In genomic region chr7:19429726-19430125, GRCm38 (mm10) we compare ENCODE assay signal across 15 mouse cellular contexts. TPM values are rescaled to one million over a fixed set of nuclear protein-coding genes. Genes with fewer than 3 reads are reported as not detected.
A peak's percentile ranks its signal among the peaks of the same experiment; 100 is the strongest.
DNase-seq lines count a peak whose midpoint lies in the region; ATAC-seq and TF ChIP-seq lines count a peak whose summit lies in the region.
"Had no signal": no experiment of that assay in that cellular context is flagged by ENCODE, and none has a peak within 500 bp of the region (broad histone marks: within the 10 kb centered on the region; RNA-seq: fewer than 3 reads in every experiment).

No protein-coding gene starts in this region.

- dilution Hi-C loops in CH12.LX (cut with MboI; ENCODE audit: extremely low pct_ligation_motif_present, extremely low pct_unique_long_range_greater_than_20kb, low sequenced_read_pairs), result no loop called here

- no peak for TF ChIP-seq POLR2A in CH12.LX (IDR thresholded peaks at IDR 0.05; ENCODE audit: low read depth, low read length)

- no peak for ATAC-seq in forebrain, embryonic 14.5 days
- ATAC-seq in forebrain, embryonic 15.5 days (replicated peaks), result no peak
- ATAC-seq in liver, embryonic 12.5 days, result no peak

- peaks cover 97% of the 10 kb centered on the region for H3K36me3 ChIP-seq in forebrain, embryonic 14.5 days (ENCODE audit: control insufficient read depth, insufficient read depth, low read length)
- H3K36me3 ChIP-seq in forebrain, embryonic 15.5 days, result peaks cover 94% of the 10 kb centered on the region
- peaks cover 74 to 97% of the 10 kb centered on the region in 2 experiments for H3K36me3 ChIP-seq in CH12.LX (replicated peaks in 1 of 2; ENCODE audit: control insufficient read depth in 1 of 2, insufficient read depth in 1 of 2, low read length in 1 of 2)
- H3K36me3 ChIP-seq in liver, embryonic 12.5 days, result peaks cover 95% of the 10 kb centered on the region

- no peaks in the 10 kb centered on the region for H3K9me3 ChIP-seq in forebrain, embryonic 14.5 days (replicated peaks; ENCODE audit: control insufficient read depth, low read length)
- H3K9me3 ChIP-seq in forebrain, embryonic 15.5 days, result no peaks in the 10 kb centered on the region
- H3K9me3 ChIP-seq in CH12.LX (replicated peaks; ENCODE audit: low read length), result peaks cover 11% of the 10 kb centered on the region
- 0 out of 2 replicates have a peak, but pooled peaks cover 3% of the 10 kb centered on the region for H3K9me3 ChIP-seq in liver, embryonic 12.5 days (replicated peaks)
- H3K9me3 ChIP-seq: embryonic facial prominence, embryonic 12.5 days; hindbrain, embryonic 13.5 days had no signal

- no peak for TF ChIP-seq CTCF in CH12.LX (conservative IDR thresholded peaks at IDR 0.05 in 1 of 2, IDR thresholded peaks at IDR 0.05 in 1 of 2; ENCODE audit: low read depth in 2 of 2, low read length in 2 of 2)

- DNase-seq in forebrain, embryonic 14.5 days (ENCODE audit: low spot score), result peak; percentile 46
- no peak for DNase-seq in CH12.LX (ENCODE audit: extremely low read depth)
- peak; percentile 65 for DNase-seq in brain, adult 2 months (ENCODE audit: low read depth, low spot score)
- DNase-seq in cerebellum, postnatal 36 days, result peak; percentile 63 to 64
- no peak for DNase-seq in kidney, postnatal 10 days
- DNase-seq: kidney, adult 8-10 months; right cerebral cortex, postnatal 14 days had no signal

- H3K4me3 ChIP-seq in forebrain, embryonic 14.5 days (ENCODE audit: low read depth, low read length), result no peak overlapping the region
- H3K4me3 ChIP-seq in forebrain, embryonic 15.5 days, result no peak overlapping the region
- no peak overlapping the region for H3K4me3 ChIP-seq in CH12.LX (replicated peaks in 1 of 3; ENCODE audit: low read depth in 2 of 3, low read length in 2 of 3, poor library complexity in 1 of 3)
- H3K4me3 ChIP-seq in liver, embryonic 12.5 days, result no peak overlapping the region
- H3K4me3 ChIP-seq: embryonic facial prominence, embryonic 12.5 days; forebrain, embryonic 10.5 days; heart, embryonic 12.5 days; hindbrain, embryonic 13.5 days; layer of hippocampus, adult 2 months had no signal

- TF ChIP-seq RAD21 in CH12.LX (IDR thresholded peaks at IDR 0.05; ENCODE audit: low read depth, low read length), result no peak

- no peaks in the 10 kb centered on the region for H3K27me3 ChIP-seq in forebrain, embryonic 14.5 days (replicated peaks; ENCODE audit: control insufficient read depth, insufficient read depth, low read length)
- no peaks in the 10 kb centered on the region for H3K27me3 ChIP-seq in forebrain, embryonic 15.5 days
- no peaks in the 10 kb centered on the region for H3K27me3 ChIP-seq in CH12.LX (replicated peaks)
- H3K27me3 ChIP-seq in liver, embryonic 12.5 days (replicated peaks), result no peaks in the 10 kb centered on the region
- H3K27me3 ChIP-seq: embryonic facial prominence, embryonic 12.5 days; heart, embryonic 12.5 days; hindbrain, embryonic 13.5 days had no signal

- no peak for TF ChIP-seq EP300 in CH12.LX (IDR thresholded peaks at IDR 0.05; ENCODE audit: low read length)

- in situ Hi-C loops in CH12.LX (cut with MboI; ENCODE audit: low pct_ligation_motif_present, low pct_unique_long_range_greater_than_20kb, low sequenced_read_pairs), result no loop called here

- H3K9ac ChIP-seq in forebrain, embryonic 14.5 days (ENCODE audit: low read length), result no peak overlapping the region
- no peak overlapping the region for H3K9ac ChIP-seq in forebrain, embryonic 15.5 days (replicated peaks)
- no peak overlapping the region for H3K9ac ChIP-seq in CH12.LX (ENCODE audit: insufficient read depth, low read depth)
- no peak overlapping the region for H3K9ac ChIP-seq in liver, embryonic 12.5 days
- H3K9ac ChIP-seq: embryonic facial prominence, embryonic 12.5 days; heart, embryonic 12.5 days; hindbrain, embryonic 13.5 days had no signal

- H3K4me1 ChIP-seq in forebrain, embryonic 14.5 days (ENCODE audit: control insufficient read depth, insufficient read depth, low read length), result no peaks in the 10 kb centered on the region
- H3K4me1 ChIP-seq in forebrain, embryonic 15.5 days, result no peaks in the 10 kb centered on the region
- no peaks in the 10 kb centered on the region; a peak in 1 of 4 replicates for H3K4me1 ChIP-seq in CH12.LX (ENCODE audit: control insufficient read depth in 1 of 2, insufficient read depth in 2 of 2)
- H3K4me1 ChIP-seq in liver, embryonic 12.5 days, result no peaks in the 10 kb centered on the region
- H3K4me1 ChIP-seq: embryonic facial prominence, embryonic 12.5 days; forebrain, embryonic 10.5 days; heart, embryonic 12.5 days had no signal

- H3K27ac ChIP-seq in forebrain, embryonic 14.5 days (ENCODE audit: low read depth, low read length), result no peak overlapping the region
- H3K27ac ChIP-seq in forebrain, embryonic 15.5 days (replicated peaks), result no peak overlapping the region
- H3K27ac ChIP-seq in CH12.LX (ENCODE audit: insufficient read depth, low read depth), result no peak overlapping the region
- H3K27ac ChIP-seq in liver, embryonic 12.5 days, result no peak overlapping the region
- H3K27ac ChIP-seq: embryonic facial prominence, embryonic 12.5 days; forebrain, embryonic 10.5 days; hindbrain, embryonic 13.5 days; layer of hippocampus, adult 2 months had no signal

- H3K4me2 ChIP-seq in forebrain, embryonic 14.5 days (ENCODE audit: low read length), result no peak overlapping the region
- H3K4me2 ChIP-seq in forebrain, embryonic 15.5 days (replicated peaks), result no peak overlapping the region
- H3K4me2 ChIP-seq in CH12.LX (ENCODE audit: insufficient read depth, low read depth, poor library complexity, severe bottlenecking), result no peak overlapping the region
- no peak overlapping the region for H3K4me2 ChIP-seq in liver, embryonic 12.5 days
- H3K4me2 ChIP-seq: embryonic facial prominence, embryonic 12.5 days; heart, embryonic 12.5 days; hindbrain, embryonic 13.5 days; liver, embryonic 11.5 days had no signal

- H3K79me2 ChIP-seq in CH12.LX (replicated peaks; ENCODE audit: control insufficient read depth, extremely low read depth, insufficient read depth, poor library complexity, severe bottlenecking), result no peaks in the 10 kb centered on the region

- 66% methylated on average over 8 of the region's 8 CpGs for WGBS in forebrain, embryonic 14.5 days
- WGBS in forebrain, embryonic 15.5 days, result 58% methylated on average over 8 of the region's 8 CpGs
- WGBS in liver, embryonic 12.5 days (ENCODE audit: insufficient replicate concordance), result 84% methylated on average over 8 of the region's 8 CpGs

TF ChIP-seq in CH12.LX, 34 proteins besides CTCF, POLR2A, EP300 and RAD21:
- no peak for TF ChIP-seq RCOR1 (conservative IDR thresholded peaks at IDR 0.05; ENCODE audit: low read depth, low read length)
- no peak for TF ChIP-seq ZMIZ1 (IDR thresholded peaks at IDR 0.05; ENCODE audit: low read depth, low read length)
- TF ChIP-seq E2F4 (IDR thresholded peaks at IDR 0.05; ENCODE audit: insufficient replicate concordance, low read depth, low read length), result no peak
- peak; percentile 68 for TF ChIP-seq HCFC1 (IDR thresholded peaks at IDR 0.05; ENCODE audit: low read depth, low read length)
- TF ChIP-seq ELF1 (IDR thresholded peaks at IDR 0.05; ENCODE audit: low read depth, low read length), result no peak

RNA-seq across cellular contexts. Expression of gene Ckm, which starts 25.1 kb away (rescaled TPM):
- not detected in 2 replicates for polyA plus RNA-seq in forebrain, embryonic 14.5 days (2014; fragmentation: Nextera tagmentation; extraction: Ambion mirVana)
- 0.19 and 0.31 TPM in 2 replicates for polyA plus RNA-seq in forebrain, embryonic 15.5 days (2015; fragmentation: Nextera tagmentation; extraction: Ambion mirVana)
- total RNA-seq in CH12.LX (2012; rRNA removed) (0.21 and 0.47 TPM in 2 replicates), CH12.LX (2014; rRNA removed) (0.08 and 0.92 TPM in 2 replicates)
- not detected in 2 replicates for polyA plus RNA-seq in CH12.LX (2012; ENCODE audit: insufficient read length, low read depth)
- 0.15 and 0.20 TPM in 2 replicates for polyA plus RNA-seq in liver, embryonic 12.5 days (2016; fragmentation: Nextera tagmentation; extraction: Ambion mirVana)
- total RNA-seq: layer of hippocampus, adult 2 months had no signal
- polyA plus RNA-seq: forebrain, embryonic 10.5 days had no signal

RNA-seq across cellular contexts. Expression of gene Klc3, which starts 25.8 kb away (rescaled TPM):
- polyA plus RNA-seq in forebrain, embryonic 14.5 days (2014; fragmentation: Nextera tagmentation; extraction: Ambion mirVana), result 0.81 and 1.3 TPM in 2 replicates
- polyA plus RNA-seq in forebrain, embryonic 15.5 days (2015; fragmentation: Nextera tagmentation; extraction: Ambion mirVana), result 2.2 and 2.3 TPM in 2 replicates
- total RNA-seq in CH12.LX (2012; rRNA removed) (3.9 and 4.4 TPM in 2 replicates), CH12.LX (2014; rRNA removed) (0.17 TPM in 1 of 2 replicates, not detected in the other)
- not detected in 2 replicates for polyA plus RNA-seq in CH12.LX (2012; ENCODE audit: insufficient read length, low read depth)
- polyA plus RNA-seq in liver, embryonic 12.5 days (2016; fragmentation: Nextera tagmentation; extraction: Ambion mirVana), result 0.58 and 1.2 TPM in 2 replicates

RNA-seq across cellular contexts. Expression of gene Mark4, which starts 28.9 kb away (rescaled TPM):
- 9.2 and 13.0 TPM in 2 replicates for polyA plus RNA-seq in forebrain, embryonic 14.5 days (2014; fragmentation: Nextera tagmentation; extraction: Ambion mirVana)
- polyA plus RNA-seq in forebrain, embryonic 15.5 days (2015; fragmentation: Nextera tagmentation; extraction: Ambion mirVana), result 18.3 and 18.8 TPM in 2 replicates
- total RNA-seq in CH12.LX (2012; rRNA removed) (5.2 and 7.3 TPM in 2 replicates), CH12.LX (2014; rRNA removed) (1.7 and 1.9 TPM in 2 replicates)
- polyA plus RNA-seq in CH12.LX (2012; ENCODE audit: insufficient read length, low read depth), result 9.6 and 11.9 TPM in 2 replicates
- 3.8 and 4.2 TPM in 2 replicates for polyA plus RNA-seq in liver, embryonic 12.5 days (2016; fragmentation: Nextera tagmentation; extraction: Ambion mirVana)

RNA-seq across cellular contexts. Expression of gene Exoc3l2, which starts 33.4 kb away (rescaled TPM):
- 0.16 and 0.25 TPM in 2 replicates for polyA plus RNA-seq in forebrain, embryonic 14.5 days (2014; fragmentation: Nextera tagmentation; extraction: Ambion mirVana)
- polyA plus RNA-seq in forebrain, embryonic 15.5 days (2015; fragmentation: Nextera tagmentation; extraction: Ambion mirVana), result 0.17 and 0.29 TPM in 2 replicates
- total RNA-seq in CH12.LX (2012; rRNA removed) (0.08 TPM in 2 replicates), CH12.LX (2014; rRNA removed) (not detected in 2 replicates)
- not detected in 2 replicates for polyA plus RNA-seq in CH12.LX (2012; ENCODE audit: insufficient read length, low read depth)
- polyA plus RNA-seq in liver, embryonic 12.5 days (2016; fragmentation: Nextera tagmentation; extraction: Ambion mirVana), result 3.6 and 3.9 TPM in 2 replicates

RNA-seq across cellular contexts. Expression of gene Ercc2, which starts 47.9 kb away (rescaled TPM):
- 12.9 and 15.2 TPM in 2 replicates for polyA plus RNA-seq in forebrain, embryonic 14.5 days (2014; fragmentation: Nextera tagmentation; extraction: Ambion mirVana)
- 22.8 and 24.2 TPM in 2 replicates for polyA plus RNA-seq in forebrain, embryonic 15.5 days (2015; fragmentation: Nextera tagmentation; extraction: Ambion mirVana)
- total RNA-seq in CH12.LX (2012; rRNA removed) (40.6 and 43.8 TPM in 2 replicates), CH12.LX (2014; rRNA removed) (29.0 and 30.0 TPM in 2 replicates)
- polyA plus RNA-seq in CH12.LX (2012; ENCODE audit: insufficient read length, low read depth), result 31.7 and 33.5 TPM in 2 replicates
- 9.9 and 10.9 TPM in 2 replicates for polyA plus RNA-seq in liver, embryonic 12.5 days (2016; fragmentation: Nextera tagmentation; extraction: Ambion mirVana)

Comparison
In these comparisons a context has a peak if more than half of its experiments do, and no peak if none do; other contexts are left out.
1. DNase-seq: peak in forebrain, embryonic 14.5 days (single experiment), brain, adult 2 months (single experiment) and cerebellum, postnatal 36 days (2 of 2); none in CH12.LX (single experiment) and kidney, postnatal 10 days (single experiment).